Mouse (Mus musculus) erythroid progenitor cell, adult 5-6 weeks (primary cell): ENCODE data around the gene Pgap3. TPM values are rescaled to one million over a fixed set of nuclear protein-coding genes. Genes with fewer than 3 reads are reported as not detected.

Experiments
- ATAC-seq: replicated peaks from 2 replicates; pipeline ENCODE4 v1.8.0; 2016; ENCODE audit warnings: moderate number of reproducible peaks, mild to moderate bottlenecking, moderate TSS enrichment, inconsistent platforms; ENCODE audit not compliant: poor library complexity, low FRiP score, severe bottlenecking
- total RNA-seq, 2 experiments: library from RNA; stranded (forward) in 1 of 2; stranded (reverse) in 1 of 2; fragments of 150-400 nt in 1 of 2; fragments of 186-747, 209-891 nt in 1 of 2; gene quantifications; 2 replicates each; pipeline versions ENCODE4 v1.2.3 to v1.2.4; 2015 to 2017; ENCODE audit warnings: low replicate concordance in 2 of 2

Gene Pgap3
- total RNA-seq, 2 experiments from 2014 or later = 2.4 to 3.4 TPM

DNA sequence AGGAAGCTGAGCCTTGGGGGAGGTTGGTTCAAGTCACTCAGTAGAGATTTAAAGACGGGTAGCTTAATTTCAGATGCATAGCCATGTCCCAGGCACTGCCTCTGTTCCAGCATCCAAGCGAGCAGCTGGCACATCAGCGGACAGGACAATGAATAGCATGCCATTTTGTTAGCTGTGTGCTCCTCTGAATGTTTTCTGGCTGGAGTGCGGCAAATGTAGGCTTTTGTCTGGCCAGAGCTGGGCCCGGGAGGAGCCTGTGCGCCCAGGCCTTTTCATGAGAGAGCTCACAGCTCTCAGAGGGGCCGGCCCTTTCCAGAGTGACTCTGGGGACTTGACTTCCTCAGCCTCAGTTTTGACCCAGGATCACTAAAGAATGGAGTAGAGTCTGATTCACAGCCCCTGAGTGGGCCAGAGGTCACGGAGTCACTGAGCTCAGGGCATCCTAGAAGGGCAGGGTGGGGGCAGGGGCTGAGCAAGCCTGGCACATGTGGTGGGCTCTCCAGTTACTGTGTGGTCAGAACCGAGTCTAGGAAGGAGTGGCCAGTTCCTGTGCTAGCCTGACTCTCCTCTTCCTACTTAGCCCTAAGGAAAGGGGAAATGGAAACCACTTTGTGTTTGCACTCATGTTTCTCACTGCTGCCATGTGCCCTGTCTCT, 39.3 kb downstream of the Pgap3 start:
- no peak for ATAC-seq

DNA sequence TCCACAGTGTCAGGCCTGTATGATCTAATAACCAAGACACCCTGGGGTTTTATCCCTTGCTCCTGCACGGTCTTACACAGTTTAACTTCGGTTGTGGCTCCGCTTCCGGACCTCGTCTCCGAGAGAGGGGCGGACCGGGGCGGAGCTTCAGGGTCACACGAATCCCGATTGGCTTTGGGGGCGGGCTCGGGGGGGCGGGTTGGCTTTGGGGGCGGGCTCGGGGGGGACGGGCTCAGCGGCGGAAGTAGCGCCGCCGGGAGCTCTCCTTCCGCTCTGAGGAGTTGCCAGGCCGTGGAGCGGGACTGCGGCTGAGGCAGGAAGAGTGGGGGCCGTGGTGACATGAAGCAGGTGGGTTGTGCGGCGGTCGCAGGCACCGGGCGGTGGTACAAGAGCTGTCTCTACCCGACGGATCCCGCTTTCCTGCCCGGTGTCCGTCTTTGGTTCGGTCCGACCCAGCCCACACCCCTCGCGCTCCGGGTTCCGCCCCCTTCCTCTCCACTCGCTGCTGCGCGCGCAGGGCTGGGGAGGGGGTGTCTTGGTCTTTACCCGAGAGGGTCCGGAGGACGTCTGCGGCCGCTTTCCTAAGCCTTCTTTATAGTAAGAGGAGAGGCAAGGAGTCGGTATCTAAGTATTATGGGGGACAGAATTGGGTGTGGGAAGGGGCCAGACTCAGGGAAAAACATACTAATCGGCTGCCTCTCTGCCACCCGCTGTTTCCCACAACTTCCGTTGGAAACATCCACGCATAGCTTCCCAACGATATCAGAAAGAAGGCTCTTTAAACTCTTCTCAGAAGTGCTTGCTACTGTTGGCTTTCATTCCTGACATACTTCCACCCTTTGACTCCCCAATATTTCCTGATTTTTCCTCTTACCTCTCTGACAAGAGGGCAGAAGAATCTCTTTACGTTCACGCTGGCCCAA, 41.9 kb downstream of the Pgap3 start, which contains the start of gene Stard3:
Stard3 (plus strand) TSS at position 208 of the 923 bp plus-strand sequence.
- peak; percentile 86 for ATAC-seq

GRCm38 (mm10) chr11:98357396-98358160, 42.7 kb downstream of the Pgap3 start:
- ATAC-seq = peak; percentile 13

GRCm38 (mm10) chr11:98356625-98357394, 43.5 kb downstream of the Pgap3 start:
- no peak for ATAC-seq

DNA sequence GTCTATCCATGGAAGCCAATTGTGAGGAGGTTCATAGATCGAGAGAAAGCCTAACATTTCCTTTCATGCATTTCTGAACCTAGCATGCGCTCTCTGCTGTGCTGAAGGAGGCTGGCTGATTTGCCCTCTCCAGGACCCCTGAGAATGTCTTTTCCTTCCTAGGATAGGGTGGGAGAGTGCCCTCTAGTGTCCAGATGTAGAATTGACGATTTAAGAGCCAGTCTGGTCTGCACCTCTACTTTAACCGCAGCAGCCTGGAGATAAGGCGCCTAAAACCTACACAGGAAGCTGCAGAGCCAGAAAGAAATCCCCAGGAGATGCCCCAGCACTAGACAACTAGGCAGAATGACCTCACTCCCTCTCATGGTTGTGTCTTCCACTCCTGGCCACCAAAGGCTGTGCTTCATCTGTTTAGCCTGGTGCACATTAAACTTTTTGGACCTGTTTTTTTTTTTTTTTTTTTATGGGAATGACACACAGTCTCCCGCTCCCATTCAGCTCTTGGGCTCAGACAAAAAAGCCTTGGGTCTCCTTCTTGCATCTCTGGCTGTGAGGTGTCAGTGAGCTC, 44.5 kb downstream of the Pgap3 start:
- ATAC-seq = no peak

DNA sequence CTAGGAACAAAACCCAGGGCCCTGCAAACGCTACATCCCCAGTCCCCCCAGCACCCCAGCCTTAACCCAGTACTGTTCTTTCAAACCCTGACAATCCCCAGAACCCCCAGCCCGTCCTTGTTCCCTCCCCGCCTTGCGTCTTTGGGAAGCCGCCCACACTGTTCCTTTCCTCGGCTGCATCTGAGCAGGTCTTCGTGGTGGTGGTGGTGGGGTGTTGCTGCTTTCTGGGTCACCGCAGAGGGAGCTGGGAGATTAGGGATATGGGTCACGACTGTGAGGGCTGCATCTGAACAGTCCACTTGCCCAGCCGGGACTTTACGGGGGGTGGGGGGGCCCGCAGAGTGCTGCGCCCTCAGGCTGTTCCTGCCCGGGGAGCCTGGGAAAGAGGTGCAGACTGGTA, 45.8 kb downstream of the Pgap3 start:
- ATAC-seq = no peak

- no peak for ATAC-seq
Measured at GRCm38 (mm10) chr11:98353651-98354211, 46.6 kb downstream of the Pgap3 start.

GRCm38 (mm10) chr11:98352272-98352990, 47.9 kb downstream of the Pgap3 start:
- no peak for ATAC-seq

DNA sequence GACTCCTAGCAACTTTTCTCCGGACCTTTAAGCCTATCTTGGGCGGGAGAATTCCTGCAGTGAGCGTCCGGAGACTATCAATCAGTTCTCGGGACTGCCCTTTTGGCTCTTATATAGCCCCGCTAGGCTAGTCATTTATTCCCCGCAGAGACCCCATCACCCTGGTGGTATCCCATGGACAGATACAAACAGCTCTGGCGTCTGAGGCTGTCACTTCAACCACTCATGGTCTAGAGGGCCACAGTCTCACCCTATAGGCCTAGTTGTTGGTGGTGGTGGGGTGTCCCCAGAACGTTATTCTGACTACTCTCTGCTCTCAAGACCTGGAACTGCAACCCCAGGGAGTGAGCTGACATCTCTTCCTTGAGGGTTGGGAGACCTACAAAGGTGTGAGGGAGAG, 51.0 kb downstream of the Pgap3 start:
- no peak for ATAC-seq

GRCm38 (mm10) chr11:98348083-98348961, 52.0 kb downstream of the Pgap3 start, which contains the start of gene Ppp1r1b:
Gene Ppp1r1b (plus strand): TSS chr11:98348404.
- ATAC-seq = no peak

DNA sequence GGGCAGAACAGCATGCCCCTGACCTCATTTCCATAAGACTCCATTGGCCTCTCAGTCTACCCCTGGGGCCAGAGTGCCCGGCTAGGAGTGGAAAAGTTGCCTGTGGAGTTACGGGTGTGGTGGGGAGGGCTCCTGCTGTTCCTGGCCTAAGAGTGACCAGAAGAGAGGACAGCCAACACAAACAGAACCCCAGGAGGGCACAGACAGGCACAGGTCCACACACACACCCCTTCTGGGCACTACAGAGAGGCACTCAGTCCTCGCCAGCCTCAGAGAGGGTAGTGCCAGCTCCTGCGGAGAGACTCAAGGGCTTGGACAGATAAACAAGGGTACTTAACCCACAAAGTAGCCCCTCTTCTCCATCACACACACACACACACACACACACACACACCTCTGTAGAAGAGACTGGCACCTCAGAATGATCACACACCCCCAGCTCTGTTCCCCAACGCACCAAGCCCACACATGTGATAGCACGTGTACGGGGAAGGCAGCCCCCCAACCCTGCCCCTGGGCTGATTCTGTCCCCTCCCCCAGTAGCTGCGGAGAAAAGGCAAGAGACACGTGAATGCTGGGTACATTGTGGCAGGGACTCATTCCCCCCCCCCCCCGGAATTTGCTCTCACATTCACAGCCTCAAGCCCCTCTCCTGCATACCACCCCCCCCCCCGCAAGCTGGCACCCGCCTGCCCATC, 52.8 kb downstream of the Pgap3 start:
- no peak for ATAC-seq

DNA sequence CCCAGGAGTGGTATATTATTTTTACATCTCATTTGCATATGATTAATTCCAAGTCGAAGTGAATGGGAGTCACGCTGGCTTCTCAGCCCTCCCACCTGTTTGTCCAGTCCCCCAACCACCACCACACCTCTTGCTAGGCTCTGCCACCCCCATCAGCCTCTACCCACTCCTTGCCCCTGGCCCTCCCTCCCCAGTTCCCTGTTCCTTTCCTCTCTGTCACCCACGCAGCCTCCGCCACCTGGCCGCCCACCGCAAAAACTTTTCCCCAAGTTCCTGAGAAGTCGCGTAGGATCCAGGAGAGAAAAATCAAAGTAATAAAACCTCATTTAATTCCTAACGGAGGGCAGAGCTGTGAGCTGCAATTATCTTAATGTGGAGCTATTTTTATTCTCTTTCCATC, 54.1 kb downstream of the Pgap3 start:
- ATAC-seq = no peak

- ATAC-seq = 0 out of 2 replicates have a peak, but pooled peaks have one; percentile 53
Measured at GRCm38 (mm10) chr11:98345253-98345652, 55.0 kb downstream of the Pgap3 start.

- ATAC-seq = peak; percentile 75
Measured at GRCm38 (mm10) chr11:98342000-98342945, 58.0 kb downstream of the Pgap3 start.

GRCm38 (mm10) chr11:98341174-98341573, 59.1 kb downstream of the Pgap3 start:
- ATAC-seq = no peak

DNA sequence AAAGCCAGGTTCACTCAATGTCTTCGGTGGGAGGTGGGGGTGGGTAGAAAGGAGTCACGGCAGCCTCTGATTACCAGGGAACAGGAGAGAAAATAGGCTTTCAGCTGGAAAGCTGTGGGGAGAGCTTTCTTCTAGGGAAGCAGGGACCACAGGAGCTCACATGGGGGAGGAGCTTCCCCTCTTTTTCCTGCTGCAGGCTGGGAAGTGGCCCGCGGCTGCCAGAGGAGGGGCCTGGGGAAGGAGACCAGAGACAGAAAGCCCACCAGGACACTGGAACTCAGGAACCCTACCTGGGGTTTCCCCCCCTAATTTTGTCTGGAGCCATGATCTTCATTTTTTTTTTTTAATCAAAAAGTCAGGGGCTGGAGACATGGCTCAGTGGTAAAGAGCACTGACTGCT, 59.7 kb downstream of the Pgap3 start:
- no peak for ATAC-seq
